Mouse (Mus musculus): ENCODE data around the gene Arhgap27.
A peak's percentile ranks its signal among the peaks of the same experiment; 100 is the strongest.

Arhgap27 gene

GRCm38 (mm10) chr11:103355251-103355650 is 8.2 kb downstream of the Arhgap27 start:
- no peak for DNase-seq

GRCm38 (mm10) chr11:103354033-103354432 is 9.5 kb downstream of the Arhgap27 start:
- DNase-seq = no peak

- DNase-seq = no peak
These were observed 11.2 kb downstream of the Arhgap27 start for GRCm38 (mm10) chr11:103352239-103352814.

GRCm38 (mm10) chr11:103350711-103351315 is 12.7 kb downstream of the Arhgap27 start:
- DNase-seq = no peak

- no peak for DNase-seq
These were observed 13.8 kb downstream of the Arhgap27 start for GRCm38 (mm10) chr11:103349699-103350098.

GRCm38 (mm10) chr11:103346657-103347056 is 16.8 kb downstream of the Arhgap27 start:
- DNase-seq = no peak

- no peak for DNase-seq
These were observed 17.3 kb downstream of the Arhgap27 start for GRCm38 (mm10) chr11:103346236-103346635.

GRCm38 (mm10) chr11:103345408-103346091 is 17.9 kb downstream of the Arhgap27 start:
- DNase-seq = no peak

GRCm38 (mm10) chr11:103344494-103345332 is 18.8 kb downstream of the Arhgap27 start:
- no peak for DNase-seq

GRCm38 (mm10) chr11:103343881-103344280 is 19.6 kb downstream of the Arhgap27 start:
- DNase-seq = no peak

GRCm38 (mm10) chr11:103343063-103343462 is 20.4 kb downstream of the Arhgap27 start:
- no peak for DNase-seq

GRCm38 (mm10) chr11:103340677-103341076 is 22.8 kb downstream of the Arhgap27 start:
- no peak for DNase-seq

GRCm38 (mm10) chr11:103340130-103340529 is 23.4 kb downstream of the Arhgap27 start:
- DNase-seq = no peak

GRCm38 (mm10) chr11:103339414-103340119 is 23.9 kb downstream of the Arhgap27 start:
- no peak for DNase-seq

GRCm38 (mm10) chr11:103338671-103339070 is 24.8 kb downstream of the Arhgap27 start:
- no peak for DNase-seq

- no peak for DNase-seq
These were observed 25.4 kb downstream of the Arhgap27 start for GRCm38 (mm10) chr11:103338119-103338518.

GRCm38 (mm10) chr11:103337180-103337579 is 26.3 kb downstream of the Arhgap27 start:
- DNase-seq = no peak

- DNase-seq = no peak
These were observed 27.9 kb downstream of the Arhgap27 start for GRCm38 (mm10) chr11:103335561-103335960.

- peak in 1 of 2 experiments; percentile 32 for DNase-seq
These were observed 28.6 kb downstream of the Arhgap27 start for GRCm38 (mm10) chr11:103334925-103335324.

- peak; percentile 76 to 82 for DNase-seq
These were observed 29.6 kb downstream of the Arhgap27 start for GRCm38 (mm10) chr11:103333719-103334398.

GRCm38 (mm10) chr11:103332890-103333651 is 30.4 kb downstream of the Arhgap27 start:
- DNase-seq = peak; percentile 66 to 68
